Mouse (Mus musculus): ENCODE data around the gene Dnaja4. TPM values are rescaled to one million over a fixed set of nuclear protein-coding genes. Genes with fewer than 3 reads are reported as not detected.

Dnaja4 gene
- total RNA-seq (2023): 10 to 100 TPM; 20.6 to 24.5 TPM

DNA sequence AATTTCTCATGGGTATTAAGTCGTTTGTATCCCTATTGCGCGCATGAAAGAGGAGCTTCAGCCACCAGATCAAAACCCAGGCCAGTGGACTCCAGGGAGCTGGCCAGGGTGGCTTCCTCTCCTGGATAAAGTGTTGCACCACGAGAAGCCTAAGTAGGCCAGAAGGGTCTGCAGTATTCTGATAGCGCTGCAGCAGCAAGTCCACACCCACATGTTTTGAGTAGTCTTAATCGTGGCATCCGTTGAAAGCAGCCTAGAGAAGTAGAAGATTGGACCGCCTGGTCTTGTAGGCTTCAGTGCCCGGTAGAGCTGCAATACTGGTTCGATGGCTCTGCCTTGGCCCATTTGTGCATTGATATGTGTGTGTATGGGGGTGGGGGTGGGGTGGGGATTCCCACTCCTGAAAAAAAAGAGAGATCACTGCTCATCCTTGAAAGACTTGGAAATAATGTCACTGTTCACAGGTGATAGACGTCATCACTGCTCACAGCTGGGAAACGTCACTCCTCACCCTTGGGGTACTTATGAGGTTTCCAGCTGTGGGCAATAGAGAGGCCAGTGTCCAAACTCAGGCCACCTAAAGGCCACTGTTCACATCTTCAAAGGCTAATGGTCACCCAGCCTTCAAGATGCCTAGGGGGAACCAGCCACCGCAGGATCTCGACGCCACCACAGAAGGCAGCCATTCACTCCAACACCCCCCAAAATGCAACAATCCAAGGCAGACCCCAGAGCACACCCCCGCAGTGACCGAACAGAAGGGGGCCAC, at the start of gene Dnaja4:
Gene Dnaja4, plus strand, starts transcription at position 556 of the 769 bp plus-strand sequence.

DNA sequence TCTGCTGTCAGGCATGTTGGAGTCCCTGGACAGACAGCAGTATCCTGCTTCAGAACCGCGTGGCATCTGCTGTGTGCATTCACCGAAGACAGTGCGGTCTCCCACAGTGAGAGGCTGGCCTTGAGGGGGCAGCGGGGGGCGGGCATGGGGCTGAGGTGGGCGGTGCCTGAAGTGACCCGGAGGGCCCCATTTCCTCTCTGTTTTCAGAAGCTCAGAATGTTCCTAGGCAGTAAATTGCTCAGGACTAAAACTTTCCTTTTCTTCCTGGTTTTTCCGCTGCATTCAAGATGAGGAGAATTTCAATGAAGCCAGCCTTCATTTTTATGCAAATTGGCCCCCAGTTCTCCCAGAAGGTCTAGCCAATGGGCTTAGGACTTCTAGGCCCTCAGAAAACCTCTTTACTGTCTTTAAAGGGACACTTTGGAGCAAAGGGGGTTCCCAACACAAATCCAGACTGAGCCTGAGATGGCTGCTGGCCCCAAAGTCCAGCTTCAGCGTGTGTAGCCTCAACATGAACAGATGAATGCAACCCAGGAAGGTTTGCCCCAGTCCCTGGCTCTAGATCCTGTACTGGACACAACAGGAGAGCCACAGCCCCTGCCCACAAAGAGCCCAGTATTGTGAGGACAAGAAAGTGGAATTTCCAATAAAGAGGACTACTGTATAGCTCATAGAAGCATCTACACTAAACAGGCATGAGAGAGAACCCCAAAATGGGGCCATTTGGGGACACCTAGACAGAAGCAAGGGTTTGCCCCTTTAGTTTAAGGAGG, 36.9 kb upstream of the Dnaja4 start, which contains the start of gene Acsbg1:
Gene Acsbg1, minus strand, starts transcription at position 266 of the 773 bp plus-strand sequence.

DNA sequence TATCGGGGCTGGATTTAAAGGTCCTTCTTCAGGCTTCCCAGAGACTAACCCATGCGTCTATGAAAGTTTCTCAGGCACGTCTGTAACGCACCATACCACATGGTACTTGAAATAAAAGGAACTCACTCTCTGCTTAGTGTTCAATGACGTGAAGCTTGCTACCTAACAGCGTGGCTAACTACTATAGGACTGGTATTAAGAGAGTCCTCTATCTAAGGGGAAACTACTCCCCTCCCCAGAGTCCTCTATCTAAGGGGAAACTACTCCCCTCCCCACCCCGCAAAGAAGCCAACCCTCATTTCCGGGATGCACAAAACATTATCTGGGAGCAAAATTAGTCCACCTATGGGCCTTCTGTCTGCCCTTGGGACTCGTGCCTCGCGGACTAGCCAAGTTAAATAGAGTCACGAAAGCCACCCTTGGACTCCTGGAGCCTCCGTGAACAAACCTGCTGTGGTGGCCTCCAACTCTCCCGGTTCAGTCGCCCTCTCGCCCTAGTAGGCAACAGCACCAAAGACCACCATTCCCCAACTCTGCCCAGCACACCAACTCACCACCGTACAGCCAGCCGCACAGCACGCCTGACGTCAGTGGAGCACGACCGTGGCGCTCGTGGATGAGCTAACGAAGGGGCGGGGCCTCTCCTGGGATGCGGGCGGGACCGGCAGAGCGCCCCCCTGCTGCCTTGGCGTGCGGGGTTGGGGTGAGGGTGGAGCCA, 35.4 kb downstream of the Dnaja4 start, which contains the start of gene Wdr61:
Gene Wdr61, minus strand, starts transcription at position 599 of the 718 bp plus-strand sequence.

DNA sequence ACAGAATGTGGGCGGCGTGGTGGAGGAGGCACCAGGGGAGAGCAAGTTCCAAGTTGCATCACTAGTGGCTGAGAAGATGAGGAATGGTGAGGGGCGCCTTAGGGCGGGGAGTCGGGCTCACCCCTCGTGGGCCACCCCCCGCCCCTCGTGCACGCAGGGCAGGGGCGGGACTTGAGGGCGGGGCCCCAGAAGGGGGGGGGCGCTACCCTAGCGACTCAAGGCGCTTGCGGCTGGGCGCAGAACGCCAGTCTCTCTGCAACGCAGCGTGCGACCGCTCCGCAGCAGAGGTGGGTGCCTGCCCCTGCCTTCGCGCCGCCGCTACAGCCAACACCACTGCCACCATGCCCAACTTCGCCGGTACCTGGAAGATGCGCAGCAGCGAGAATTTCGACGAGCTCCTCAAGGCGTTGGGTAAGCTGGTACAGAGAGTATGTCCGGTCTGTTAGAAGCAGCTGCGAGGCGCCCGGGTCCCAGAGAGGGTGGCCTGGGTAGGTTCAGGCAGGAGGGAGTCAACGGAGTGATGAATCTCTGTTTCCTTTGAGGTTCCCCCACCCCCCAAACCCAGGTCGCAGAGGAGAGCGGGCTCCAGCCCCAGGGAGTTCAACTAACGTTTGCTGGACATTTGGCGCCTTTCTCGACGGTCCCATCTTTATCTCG, 66.0 kb downstream of the Dnaja4 start, which contains the start of gene Crabp1:
Gene Crabp1, plus strand, starts transcription at position 188 of the 657 bp plus-strand sequence.

Other genes starting within 250 kb of the Dnaja4 start
- under 1 TPM; 0.21 to 0.41 TPM for gene Dmxl2, start 197.2 kb upstream of the Dnaja4 start, total RNA-seq (2023)
- gene Sh2d7, start 159.9 kb upstream of the Dnaja4 start, total RNA-seq (2023): not detected
- under 1 TPM in 1 of 2 experiments, not detected in 1; 0.38 TPM for gene Cib2, start 138.7 kb upstream of the Dnaja4 start, total RNA-seq (2023)
- gene Idh3a, start 112.5 kb upstream of the Dnaja4 start, total RNA-seq (2023): 10 to 100 TPM; 47.3 to 51.4 TPM
- gene Acsbg1, start 37.0 kb upstream of the Dnaja4 start, total RNA-seq (2023): 10 to 100 TPM; 14.6 to 18.9 TPM
- gene Wdr61, start 35.6 kb downstream of the Dnaja4 start, total RNA-seq (2023): 10 to 100 TPM; 49.5 to 50.9 TPM
- gene Crabp1, start 65.9 kb downstream of the Dnaja4 start, total RNA-seq (2023): not detected
- gene Ireb2, start 164.9 kb downstream of the Dnaja4 start, total RNA-seq (2023): 10 to 100 TPM; 41.5 to 48.4 TPM
- 1 to 10 TPM in 1 of 2 experiments, under 1 TPM in 1; 0.80 to 1.2 TPM for gene Hykk, start 218.4 kb downstream of the Dnaja4 start, total RNA-seq (2023)